ENCODE assay signal across 18 mouse cellular contexts in the genomic region with DNA sequence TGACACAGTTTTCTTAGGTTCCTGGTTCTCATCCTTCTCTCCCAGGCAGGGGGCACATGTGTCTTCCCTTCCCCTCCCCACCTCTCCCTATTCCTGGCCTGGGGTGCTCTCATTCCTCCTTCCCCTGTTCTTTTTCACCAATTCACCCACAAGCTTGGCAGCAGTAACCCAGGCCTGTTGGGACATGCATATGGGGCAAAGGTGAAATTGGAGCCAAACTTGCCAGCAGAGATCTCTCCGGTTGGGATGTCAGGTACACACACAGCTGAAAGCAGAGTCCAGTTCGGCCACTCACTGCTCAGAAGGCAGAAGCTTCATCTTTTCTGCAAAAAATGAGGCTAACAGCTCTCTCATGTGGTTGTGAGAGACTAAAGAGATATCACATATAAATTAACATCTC. TPM values are rescaled to one million over a fixed set of nuclear protein-coding genes. Genes with fewer than 3 reads are reported as not detected.
DNase-seq lines count a peak whose midpoint lies in the region.
"Had no signal": no experiment of that assay in that cellular context is flagged by ENCODE, and none has a peak within 500 bp of the region (broad histone marks: within the 10 kb centered on the region; RNA-seq: fewer than 3 reads in every experiment).

No protein-coding gene starts in this region.

- DNase-seq in heart, embryonic 10.5 days (ENCODE audit: low spot score) = no peak
- DNase-seq in heart, postnatal 4 days = no peak
- DNase-seq in kidney, postnatal 14 days = peak; percentile 11
- no peak for DNase-seq in kidney, postnatal 10 days
- peak; percentile 34 to 36 for DNase-seq in urinary bladder, adult 18-20 months (ENCODE audit: low spot score in 2 of 2)
- DNase-seq in urinary bladder, postnatal 10 days (ENCODE audit: low spot score) = no peak
- DNase-seq in urinary bladder, postnatal 36 days (ENCODE audit: low spot score in 2 of 2) = peak; percentile 26 to 45
- DNase-seq: adrenal gland, adult 2 months; cerebellum, adult 18-20 months; cerebellum, adult 9-11 months; forebrain, postnatal 0 days; gastrocnemius, postnatal 14 days; heart, adult 2 months had no signal

- WGBS in heart, embryonic 10.5 days = 80% methylated on average over 2 of the region's 2 CpGs

- H3K27me3 ChIP-seq in heart, embryonic 10.5 days (ENCODE audit: insufficient read depth, poor library complexity, severe bottlenecking) = no peaks in the 10 kb centered on the region
- H3K27me3 ChIP-seq: heart, embryonic 12.5 days; Patski had no signal

- H3K9me3 ChIP-seq in heart, embryonic 10.5 days = no peaks in the 10 kb centered on the region
- H3K9me3 ChIP-seq: embryonic facial prominence, embryonic 10.5 days; forebrain, embryonic 13.5 days; heart, embryonic 12.5 days; hindbrain, embryonic 15.5 days had no signal

- H3K4me3 ChIP-seq in heart, embryonic 10.5 days = no peak overlapping the region
- H3K4me3 ChIP-seq: embryonic facial prominence, embryonic 10.5 days; forebrain, embryonic 13.5 days; heart, adult 2 months; heart, embryonic 12.5 days; hindbrain, embryonic 15.5 days had no signal

- peak overlapping the region; percentile 22; the same call in 1 of the 2 replicates for H3K27ac ChIP-seq in heart, embryonic 10.5 days
- H3K27ac ChIP-seq: embryonic facial prominence, embryonic 10.5 days; forebrain, embryonic 13.5 days; heart, adult 2 months; hindbrain, embryonic 15.5 days had no signal

- peaks cover 13% of the 10 kb centered on the region; the same call in 1 of the 2 replicates for H3K4me1 ChIP-seq in heart, embryonic 10.5 days
- H3K4me1 ChIP-seq: forebrain, embryonic 13.5 days; hindbrain, embryonic 15.5 days had no signal

- no peaks in the 10 kb centered on the region for H3K36me3 ChIP-seq in heart, embryonic 10.5 days
- H3K36me3 ChIP-seq: embryonic facial prominence, embryonic 10.5 days; heart, embryonic 12.5 days; hindbrain, embryonic 15.5 days had no signal

RNA-seq across cellular contexts. Expression of a gene that starts 26.3 kb away (rescaled TPM):
- 23.3 and 27.7 TPM in 2 replicates for polyA plus RNA-seq in heart, embryonic 10.5 days (2016; fragmentation: Nextera tagmentation; extraction: Ambion mirVana)
- total RNA-seq in heart, postnatal 4 days (2021) = 100 to 1,000 TPM; 106 to 112 TPM

RNA-seq across cellular contexts. Expression of a gene that starts 53.4 kb away (rescaled TPM):
- 21.9 and 25.4 TPM in 2 replicates for polyA plus RNA-seq in heart, embryonic 10.5 days (2016; fragmentation: Nextera tagmentation; extraction: Ambion mirVana)
- 10 to 100 TPM; 17.6 to 18.5 TPM for total RNA-seq in heart, postnatal 4 days (2021)

Comparison
In these comparisons a context has a peak if more than half of its experiments do, and no peak if none do; other contexts are left out.
1. DNase-seq: peak in kidney, postnatal 14 days (single experiment), urinary bladder, adult 18-20 months (2 of 2) and urinary bladder, postnatal 36 days (2 of 2); none in heart, embryonic 10.5 days (single experiment), heart, postnatal 4 days (single experiment), kidney, postnatal 10 days (single experiment) and urinary bladder, postnatal 10 days (single experiment).